17 mouse cellular contexts compared by ENCODE assay signal in genomic region chr17:67136421-67136820, GRCm38 (mm10).
A peak's percentile ranks its signal among the peaks of the same experiment; 100 is the strongest.
DNase-seq lines count a peak whose midpoint lies in the region.
"Had no signal": no experiment of that assay in that cellular context is flagged by ENCODE, and none has a peak within 500 bp of the region (broad histone marks: within the 10 kb centered on the region; RNA-seq: fewer than 3 reads in every experiment).

No protein-coding gene starts in this region.

- H3K4me3 ChIP-seq in midbrain, embryonic 10.5 days = no peak overlapping the region
- H3K4me3 ChIP-seq: intestine, embryonic 15.5 days; liver, embryonic 15.5 days; midbrain, embryonic 15.5 days; neural tube, embryonic 12.5 days had no signal

- H3K9me3 ChIP-seq in midbrain, embryonic 10.5 days (replicated peaks) = no peaks in the 10 kb centered on the region
- H3K9me3 ChIP-seq: intestine, embryonic 15.5 days; liver, embryonic 15.5 days; midbrain, embryonic 15.5 days; neural tube, embryonic 12.5 days had no signal

- intact Hi-C loops in heart, postnatal 14 days (cut with DNase I) = loop anchor here (5.0 kb wide), 1 partner anchor 36 kb away; no protein-coding TSS in a partner anchor

- no peaks in the 10 kb centered on the region for H3K27me3 ChIP-seq in midbrain, embryonic 10.5 days (ENCODE audit: low read depth, poor library complexity, severe bottlenecking)
- H3K27me3 ChIP-seq: intestine, embryonic 15.5 days; liver, embryonic 15.5 days; midbrain, embryonic 15.5 days; neural tube, embryonic 12.5 days had no signal

- no peak overlapping the region for H3K27ac ChIP-seq in midbrain, embryonic 10.5 days (replicated peaks)
- H3K27ac ChIP-seq: intestine, embryonic 15.5 days; liver, embryonic 15.5 days; midbrain, embryonic 15.5 days; neural tube, embryonic 12.5 days had no signal

- H3K36me3 ChIP-seq in midbrain, embryonic 10.5 days = no peaks in the 10 kb centered on the region
- H3K36me3 ChIP-seq: intestine, embryonic 15.5 days; liver, embryonic 15.5 days; midbrain, embryonic 15.5 days; neural tube, embryonic 12.5 days had no signal

- WGBS in midbrain, embryonic 10.5 days = 85% methylated on average over 8 of the region's 8 CpGs

- no peaks in the 10 kb centered on the region for H3K4me1 ChIP-seq in midbrain, embryonic 10.5 days
- H3K4me1 ChIP-seq: liver, embryonic 15.5 days had no signal

- DNase-seq in frontal cortex, postnatal 10 days (ENCODE audit: low spot score in 2 of 2) = peak; percentile 38 to 44
- DNase-seq in frontal cortex, postnatal 25 days (ENCODE audit: low spot score in 2 of 2) = no peak
- DNase-seq in ovary, adult 18-20 months (ENCODE audit: low spot score) = peak; percentile 13
- no peak for DNase-seq in ovary, postnatal 14 days (ENCODE audit: low spot score)
- peak; percentile 28 to 37 for DNase-seq in heart, postnatal 14 days
- DNase-seq in telencephalon, adult 2 months (ENCODE audit: low read depth, low spot score) = peak; percentile 51
- no peak for DNase-seq in cerebellum, adult 9-11 months
- DNase-seq in midbrain, embryonic 10.5 days (ENCODE audit: low spot score) = no peak
- DNase-seq: adrenal gland, adult 8-10 months; kidney, postnatal 36 days; lung, postnatal 36 days; spleen, adult 18-20 months; thymus, adult 18-20 months had no signal

Comparison
In these comparisons a context has a peak if more than half of its experiments do, and no peak if none do; other contexts are left out.
1. DNase-seq: peak in frontal cortex, postnatal 10 days (2 of 2), ovary, adult 18-20 months (single experiment), heart, postnatal 14 days (2 of 2) and telencephalon, adult 2 months (single experiment); none in frontal cortex, postnatal 25 days (0 of 2), ovary, postnatal 14 days (single experiment), cerebellum, adult 9-11 months (single experiment) and midbrain, embryonic 10.5 days (single experiment).